Mouse (Mus musculus) 3134 (cell line): Measurements from ENCODE around the gene Cldn34c2.
"Not testable (repeated sequence)": the region's sequence is repeated elsewhere in the genome, so short reads cannot be mapped to it uniquely, and the experiment has no call there.

Source experiments
- DNase-seq: peaks from one replicate; pipeline ENCODE4 v3.0.0-alpha.2; 2011; ENCODE audit warnings: low spot score; ENCODE audit not compliant: insufficient read length; ENCODE audit errors: extremely low read depth

The Cldn34c2 gene

GRCm38 (mm10) chrX:123581400-123581799, at the start of gene Cldn34c2:
TSS of gene Cldn34c2 (plus strand) at chrX:123581700.
- DNase-seq, result not testable (repeated sequence)

DNA sequence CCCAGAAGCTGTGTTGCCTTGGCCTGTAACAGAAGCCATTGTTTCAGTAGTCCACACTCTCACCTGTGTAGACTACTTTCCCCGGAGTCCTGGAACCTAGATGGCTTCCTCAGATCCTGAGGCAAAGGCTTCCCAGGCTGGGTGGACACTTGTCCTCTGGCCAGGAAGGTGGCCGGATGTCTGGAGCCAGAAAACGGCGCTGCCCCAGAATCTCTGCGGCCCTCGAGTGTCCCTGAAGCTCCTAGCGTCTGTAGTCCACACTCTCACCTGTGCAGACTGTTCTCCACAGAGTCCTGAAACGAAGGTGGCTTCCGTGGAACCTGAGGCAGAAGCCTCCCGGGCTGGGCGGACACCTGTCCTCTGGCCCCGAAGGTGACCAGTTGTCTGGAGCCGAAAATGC, 30.1 kb upstream of the Cldn34c2 start:
- not testable (repeated sequence) for DNase-seq

DNA sequence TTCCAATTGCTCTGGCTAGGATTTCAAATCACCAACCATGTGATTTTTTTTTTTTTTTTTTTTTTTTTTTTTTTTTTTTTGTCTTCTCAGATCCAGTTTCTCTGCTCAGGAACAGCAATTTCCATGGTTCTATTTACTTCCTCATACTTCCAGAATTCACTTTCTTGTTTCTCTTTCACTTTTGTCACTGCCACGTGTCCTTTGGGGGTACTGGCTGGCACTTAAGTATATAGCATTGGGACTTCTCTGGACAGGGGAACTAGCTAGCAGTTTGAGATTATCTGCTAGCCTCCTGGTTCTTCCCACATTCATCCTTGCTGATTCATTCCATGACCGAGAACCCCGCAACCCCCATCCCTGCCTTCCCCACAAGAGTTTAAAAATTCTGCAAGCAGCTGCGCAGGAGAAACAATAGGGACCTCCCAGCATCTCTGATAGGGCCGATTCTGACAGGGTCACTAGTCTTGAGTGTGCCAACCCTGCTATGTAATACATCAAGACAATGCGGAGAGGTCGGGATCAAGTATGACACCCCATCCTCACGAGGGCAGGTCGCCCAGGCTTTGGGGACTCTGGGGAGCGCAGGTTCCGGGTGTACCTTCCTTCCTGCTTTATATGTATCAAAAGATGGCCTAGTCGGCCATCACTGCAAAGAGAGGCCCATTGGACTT, 30.8 kb downstream of the Cldn34c2 start:
- peak; percentile 5 for DNase-seq
